Mouse (Mus musculus) testis, adult 2 months (tissue): ENCODE results near the gene Urb1.

Experiments used
- CTCF ChIP-seq: fragments of 200-500 bp; IDR thresholded peaks from 2 replicates; pipeline ENCODE4 v1.5.1; 2012; ENCODE audit warnings: low read depth, mild to moderate bottlenecking, inconsistent platforms, low read length, moderate library complexity; ENCODE audit not compliant: control insufficient read depth, insufficient read depth, insufficient replicate concordance
- POLR2A ChIP-seq: fragments of 200-500 bp; IDR thresholded peaks from 2 replicates; pipeline ENCODE4 v1.6.1; 2012; ENCODE audit warnings: low read depth, mild to moderate bottlenecking, inconsistent platforms, low read length, moderate library complexity; ENCODE audit not compliant: control insufficient read depth

DNA sequence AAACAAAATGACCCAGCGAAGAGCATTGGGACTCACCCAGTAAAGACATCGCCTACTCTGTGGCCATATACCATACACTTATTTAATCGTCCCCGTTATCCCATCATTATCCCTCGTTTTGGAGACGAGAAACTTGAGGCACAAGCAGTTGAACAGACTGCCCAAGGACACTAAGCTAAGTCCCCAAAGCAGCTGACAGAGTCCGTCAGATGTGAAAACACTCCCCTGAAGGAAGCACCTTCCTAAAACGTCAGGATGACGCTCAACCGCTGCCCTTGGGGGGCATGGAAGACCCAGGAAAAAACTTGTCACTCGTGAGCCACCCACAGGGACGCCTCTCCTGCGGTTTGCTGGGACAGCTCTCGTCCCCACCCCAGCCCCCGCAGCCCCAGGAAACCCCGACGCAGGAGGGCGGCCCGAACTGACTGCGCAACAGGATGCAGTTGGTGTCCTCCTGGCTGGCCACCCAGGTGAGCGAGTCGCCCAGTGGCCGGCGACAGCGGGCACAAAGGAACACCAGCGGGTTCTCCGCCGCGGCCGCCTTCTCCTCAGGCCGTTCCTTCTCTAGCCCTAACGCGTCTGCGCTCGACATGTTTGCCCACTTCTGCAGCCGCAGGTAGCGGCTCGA lies 83.5 kb downstream of the Urb1 start:
- TF ChIP-seq CTCF (no peak), POLR2A (no peak)
